Mouse (Mus musculus): ENCODE measurements around the gene Ikzf1.

GRCm38 (mm10) chr11:11819206-11819605 lies 134.4 kb downstream of the Ikzf1 start:
- no peak for TF ChIP-seq HCFC1 (IDR thresholded peaks at IDR 0.05; ENCODE audit: borderline replicate concordance, insufficient read depth, low read length)
- TF ChIP-seq ZC3H11A (IDR thresholded peaks at IDR 0.05; ENCODE audit: borderline replicate concordance, low read depth, low read length) = no peak
- no peak for TF ChIP-seq CHD2 (IDR thresholded peaks at IDR 0.05; ENCODE audit: low read depth, low read length)
- no peak for TF ChIP-seq ZNF384 (IDR thresholded peaks at IDR 0.05; ENCODE audit: low read depth, low read length)
- no peak for TF ChIP-seq MAFK (IDR thresholded peaks at IDR 0.05; ENCODE audit: insufficient read depth, low read depth, low read length)

All from ES-E14 (cell line).